Mouse (Mus musculus) Patski (cell line): ENCODE data around the gene Ica1. TPM values are rescaled to one million over a fixed set of nuclear protein-coding genes. Genes with fewer than 3 reads are reported as not detected.

Source experiments
- ATAC-seq: fragments of 100-300 bp; one replicate; pipeline ENCODE4 v1.8.0; 2021
- CTCF ChIA-PET: fragments of 350-600 bp; sonication (Branson Sonifier 250); formaldehyde crosslinking; loops from one replicate; lab custom pipeline; 2022; ENCODE audit warnings: inconsistent platforms; lab: Charles Lee
- POLR2A ChIA-PET: fragments of 350-600 bp; sonication (Branson Sonifier 250); formaldehyde crosslinking; loops from one replicate; lab custom pipeline; 2022; ENCODE audit warnings: antibody characterized with exemption, inconsistent platforms; lab: Charles Lee
- DNase-seq: peaks from one replicate; pipeline ENCODE4 v3.0.0-alpha.2; 2011; ENCODE audit warnings: low read depth, low spot score
- H3K27me3 ChIP-seq: fragments of 371-371 bp; one replicate; pipeline ENCODE4 v1.5.1; 2021
- CTCF ChIP-seq: fragments of 100-300 bp; IDR thresholded peaks from one replicate; pipeline ENCODE4 v1.5.1; 2021
- in situ Hi-C: fragments of 300-500 bp; cut with MboI; formaldehyde crosslinking; loops from 3 replicates; pipeline ENCODE4 v1.11.1; 2018; ENCODE audit warnings: low pct_unique_long_range_greater_than_20kb, mixed read lengths
- polyA plus RNA-seq: library from polyadenylated mRNA; unstranded; gene quantifications from one replicate; pipeline ENCODE4 v1.2.3, GENCODE M21; 2021

Gene Ica1
- polyA plus RNA-seq, 1 experiment from 2014 or later: 4.7 TPM

- ChIA-PET CTCF (no interaction called here), POLR2A (no interaction called here)
- peaks cover 13% of the 10 kb centered on the region for H3K27me3 ChIP-seq
- no peak for ATAC-seq
- in situ Hi-C loops: no loop called here
- no peak for TF ChIP-seq CTCF
- no peak for DNase-seq
Observed at GRCm38 (mm10) chr6:8766652-8767051, 11.6 kb downstream of the Ica1 start.

GRCm38 (mm10) chr6:8765801-8766200 lies 12.5 kb downstream of the Ica1 start:
- CTCF ChIA-PET: no interaction called here
- no peak for TF ChIP-seq CTCF
- peaks cover 13% of the 10 kb centered on the region for H3K27me3 ChIP-seq
- ATAC-seq (no peak), DNase-seq (no peak)
- in situ Hi-C loops: no loop called here
- POLR2A ChIA-PET: no interaction called here

GRCm38 (mm10) chr6:8765064-8765463 lies 13.2 kb downstream of the Ica1 start:
- ATAC-seq (no peak), DNase-seq (no peak)
- CTCF ChIA-PET: no interaction called here
- no peak for TF ChIP-seq CTCF
- H3K27me3 ChIP-seq: peaks cover 17% of the 10 kb centered on the region
- POLR2A ChIA-PET: no interaction called here
- in situ Hi-C loops: no loop called here

GRCm38 (mm10) chr6:8760708-8761294 lies 17.5 kb downstream of the Ica1 start:
- H3K27me3 ChIP-seq: peaks cover 30% of the 10 kb centered on the region
- ChIA-PET CTCF (interaction anchor here (1.3 kb wide), 1 partner anchor 9 kb away, joined by 3 read pairs; no protein-coding TSS in a partner anchor), POLR2A (no interaction called here)
- ATAC-seq (no peak), DNase-seq (no peak)
- in situ Hi-C loops: no loop called here
- TF ChIP-seq CTCF: no peak

GRCm38 (mm10) chr6:8759901-8760300 lies 18.4 kb downstream of the Ica1 start:
- ATAC-seq (no peak), DNase-seq (no peak)
- TF ChIP-seq CTCF: no peak
- peaks cover 30% of the 10 kb centered on the region for H3K27me3 ChIP-seq
- CTCF ChIA-PET: no interaction called here
- POLR2A ChIA-PET: interaction anchor here (0.7 kb wide), 1 partner anchor 11 kb away, joined by 7 read pairs; no protein-coding TSS in a partner anchor
- in situ Hi-C loops: no loop called here

- DNase-seq: no peak
- CTCF ChIA-PET: no interaction called here
- in situ Hi-C loops: no loop called here
- H3K27me3 ChIP-seq: peaks cover 17% of the 10 kb centered on the region
- ATAC-seq: no peak
- no peak for TF ChIP-seq CTCF
- POLR2A ChIA-PET: no interaction called here
Observed at GRCm38 (mm10) chr6:8755760-8756276, 22.5 kb downstream of the Ica1 start.

- H3K27me3 ChIP-seq: peaks cover 12% of the 10 kb centered on the region
- ChIA-PET CTCF (no interaction called here), POLR2A (interaction anchor here (0.7 kb wide), 1 partner anchor 193 kb away, joined by 3 read pairs; no protein-coding TSS in a partner anchor)
- no peak for ATAC-seq
- DNase-seq: no peak
- in situ Hi-C loops: no loop called here
- TF ChIP-seq CTCF: no peak
Observed at GRCm38 (mm10) chr6:8754486-8754885, 23.8 kb downstream of the Ica1 start.

GRCm38 (mm10) chr6:8753723-8754036 lies 24.6 kb downstream of the Ica1 start:
- TF ChIP-seq CTCF: no peak
- DNase-seq (no peak), ATAC-seq (no peak)
- ChIA-PET POLR2A (no interaction called here), CTCF (interaction anchor here (1.5 kb wide), 1 partner anchor 9 kb away, joined by 4 read pairs; no protein-coding TSS in a partner anchor)
- peaks cover 12% of the 10 kb centered on the region for H3K27me3 ChIP-seq
- in situ Hi-C loops: no loop called here

- no peak for TF ChIP-seq CTCF
- DNase-seq: no peak
- no peak for ATAC-seq
Observed at GRCm38 (mm10) chr6:8752984-8753722, 25.1 kb downstream of the Ica1 start.

GRCm38 (mm10) chr6:8744886-8745285 lies 33.4 kb downstream of the Ica1 start:
- no peak for TF ChIP-seq CTCF
- no peak for DNase-seq
- POLR2A ChIA-PET: no interaction called here
- CTCF ChIA-PET: no interaction called here
- in situ Hi-C loops: no loop called here
- no peak for ATAC-seq
- H3K27me3 ChIP-seq: no peaks in the 10 kb centered on the region

More at GRCm38 (mm10) chr6:8752984-8753722, 25.1 kb downstream of the Ica1 start:
- CTCF ChIA-PET: interaction anchor here (1.5 kb wide), 1 partner anchor 10 kb away, joined by 4 read pairs; no protein-coding TSS in a partner anchor
- in situ Hi-C loops: no loop called here
- POLR2A ChIA-PET: interaction anchor here (0.6 kb wide), 1 partner anchor 17 kb away, joined by 3 read pairs; no protein-coding TSS in a partner anchor
- peaks cover 11% of the 10 kb centered on the region for H3K27me3 ChIP-seq

GRCm38 (mm10) chr6:8744273-8744785 lies 34.0 kb downstream of the Ica1 start:
- CTCF ChIA-PET: no interaction called here
- ATAC-seq (no peak), DNase-seq (no peak)
- no peak for TF ChIP-seq CTCF
- in situ Hi-C loops: no loop called here
- no peaks in the 10 kb centered on the region for H3K27me3 ChIP-seq
- POLR2A ChIA-PET: no interaction called here
